Mouse (Mus musculus) stomach, embryonic 16.5 days (tissue): ENCODE results near the gene Slain2. TPM values are rescaled to one million over a fixed set of nuclear protein-coding genes. Genes with fewer than 3 reads are reported as not detected.
A peak's percentile ranks its signal among the peaks of the same experiment; 100 is the strongest.
"Not testable (repeated sequence)": the region's sequence is repeated elsewhere in the genome, so short reads cannot be mapped to it uniquely, and the experiment has no call there.

Experiments
- ATAC-seq: fragments of 200-750 bp; cut with Nextera tagmentation; 2 replicates; pipeline ENCODE4 v1.8.0; 2017; ENCODE audit warnings: moderate number of reproducible peaks, moderate TSS enrichment; ENCODE audit not compliant: insufficient read depth, low FRiP score
- H3K27ac ChIP-seq: fragments of 300-500 bp; sonication (generic); 2 replicates; pipeline ENCODE4 v1.5.1; 2014; ENCODE audit warnings: low read length
- H3K27me3 ChIP-seq: fragments of 300-500 bp; sonication (generic); 2 replicates; pipeline ENCODE4 v1.6.1; 2014; ENCODE audit warnings: low read length, control low read depth, mixed read lengths; ENCODE audit not compliant: control insufficient read depth, insufficient read depth
- H3K36me3 ChIP-seq: fragments of 300-500 bp; sonication (generic); 2 replicates; pipeline ENCODE4 v1.6.1; 2014; ENCODE audit warnings: low read length; ENCODE audit not compliant: control insufficient read depth, insufficient read depth
- H3K4me1 ChIP-seq: fragments of 300-500 bp; sonication (generic); 2 replicates; pipeline ENCODE4 v1.6.1; 2014; ENCODE audit warnings: low read length, control low read depth, mixed read lengths; ENCODE audit not compliant: control insufficient read depth, insufficient read depth
- H3K4me2 ChIP-seq: fragments of 300-500 bp; sonication (generic); 2 replicates; pipeline ENCODE4 v1.6.1; 2014; ENCODE audit warnings: low read depth, low read length, mixed read lengths
- H3K4me3 ChIP-seq: fragments of 300-500 bp; sonication (generic); replicated peaks from 2 replicates; pipeline ENCODE4 v1.5.1; 2014; ENCODE audit warnings: mild to moderate bottlenecking, low read length
- H3K9ac ChIP-seq: fragments of 300-500 bp; sonication (generic); 2 replicates; pipeline ENCODE4 v1.6.1; 2014; ENCODE audit warnings: low read length
- H3K9me3 ChIP-seq: fragments of 300-500 bp; sonication (generic); replicated peaks from 2 replicates; pipeline ENCODE4 v1.6.1; 2016; ENCODE audit warnings: low read length, control low read depth; ENCODE audit not compliant: control insufficient read depth
- WGBS: fragments of 180-500 bp; shearing (Covaris S2); extraction: QIAGEN DNeasy Blood & Tissue Kit; methylation state at CpG from one replicate; pipeline ENCODE4 v1.1.7; 2014; 5-methylcytosine and 5-hydroxymethylcytosine counted together
- polyA plus RNA-seq: library from polyadenylated mRNA; unstranded; fragments of >200 nt; fragmentation: Nextera tagmentation; extraction: Ambion mirVana; gene quantifications from 2 replicates; pipeline ENCODE4 v1.2.1, GENCODE M21; 2015

Gene Slain2
- polyA plus RNA-seq, 1 experiment from 2014 or later: 11.6 TPM

- no peak overlapping the region for H3K9ac ChIP-seq
- H3K9me3 ChIP-seq: no peaks in the 10 kb centered on the region
- no peak overlapping the region for H3K4me2 ChIP-seq
- ATAC-seq: no peak
- no peak overlapping the region for H3K27ac ChIP-seq
- no peaks in the 10 kb centered on the region for H3K36me3 ChIP-seq
- H3K4me3 ChIP-seq: no peak overlapping the region
- no peaks in the 10 kb centered on the region for H3K27me3 ChIP-seq
- WGBS: 72% methylated on average over 7 of the region's 7 CpGs
- no peaks in the 10 kb centered on the region; the same call in 1 of the 2 replicates for H3K4me1 ChIP-seq
These were observed 73.7 kb downstream of the Slain2 start for GRCm38 (mm10) chr5:72987786-72988185.

- Histone ChIP-seq H3K36me3 (no peaks in the 10 kb centered on the region), H3K4me3 (no peak overlapping the region), H3K27ac (no peak overlapping the region), H3K9ac (no peak overlapping the region), H3K4me1 (no peaks in the 10 kb centered on the region), H3K27me3 (no peaks in the 10 kb centered on the region), H3K9me3 (no peaks in the 10 kb centered on the region), H3K4me2 (no peak overlapping the region)
- 65% methylated on average over 8 of the region's 8 CpGs for WGBS
- no peak for ATAC-seq
These were observed 75.7 kb downstream of the Slain2 start for GRCm38 (mm10) chr5:72989756-72990155.

GRCm38 (mm10) chr5:72992474-72992873 lies 78.4 kb downstream of the Slain2 start:
- ATAC-seq: no peak
- Histone ChIP-seq H3K4me2 (no peak overlapping the region), H3K9ac (no peak overlapping the region), H3K4me1 (no peaks in the 10 kb centered on the region), H3K4me3 (no peak overlapping the region), H3K27ac (no peak overlapping the region), H3K36me3 (no peaks in the 10 kb centered on the region), H3K27me3 (no peaks in the 10 kb centered on the region), H3K9me3 (no peaks in the 10 kb centered on the region)
- 74% methylated on average over 1 of the region's 1 CpGs for WGBS

- no peaks in the 10 kb centered on the region for H3K36me3 ChIP-seq
- H3K27ac ChIP-seq: no peak overlapping the region
- H3K4me3 ChIP-seq: no peak overlapping the region
- no peak for ATAC-seq
- WGBS: 69% methylated on average over 8 of the region's 8 CpGs
- no peak overlapping the region for H3K9ac ChIP-seq
- no peaks in the 10 kb centered on the region for H3K27me3 ChIP-seq
- no peaks in the 10 kb centered on the region for H3K4me1 ChIP-seq
- H3K4me2 ChIP-seq: no peak overlapping the region
- H3K9me3 ChIP-seq: no peaks in the 10 kb centered on the region
These were observed 80.3 kb downstream of the Slain2 start for GRCm38 (mm10) chr5:72994424-72994823.

GRCm38 (mm10) chr5:72994928-72995327 lies 80.8 kb downstream of the Slain2 start:
- Histone ChIP-seq H3K36me3 (no peaks in the 10 kb centered on the region), H3K4me1 (no peaks in the 10 kb centered on the region), H3K27ac (no peak overlapping the region), H3K4me3 (no peak overlapping the region), H3K27me3 (no peaks in the 10 kb centered on the region), H3K9ac (no peak overlapping the region), H3K4me2 (no peak overlapping the region), H3K9me3 (no peaks in the 10 kb centered on the region)
- WGBS: 53% methylated on average over 2 of the region's 2 CpGs
- no peak for ATAC-seq

GRCm38 (mm10) chr5:72995379-72995778 lies 81.3 kb downstream of the Slain2 start:
- WGBS: 43% methylated on average over 10 of the region's 10 CpGs
- no peak for ATAC-seq
- Histone ChIP-seq H3K9me3 (no peaks in the 10 kb centered on the region), H3K4me1 (no peaks in the 10 kb centered on the region), H3K36me3 (no peaks in the 10 kb centered on the region), H3K27ac (no peak overlapping the region), H3K4me3 (no peak overlapping the region), H3K27me3 (no peaks in the 10 kb centered on the region), H3K4me2 (no peak overlapping the region), H3K9ac (no peak overlapping the region)

GRCm38 (mm10) chr5:72998546-72998945 lies 84.4 kb downstream of the Slain2 start:
- not testable (repeated sequence) for ATAC-seq

GRCm38 (mm10) chr5:73004046-73004445 lies 89.9 kb downstream of the Slain2 start:
- Histone ChIP-seq H3K4me1 (no peaks in the 10 kb centered on the region), H3K4me3 (no peak overlapping the region), H3K9ac (no peak overlapping the region), H3K27ac (no peak overlapping the region), H3K36me3 (no peaks in the 10 kb centered on the region), H3K9me3 (no peaks in the 10 kb centered on the region), H3K4me2 (no peak overlapping the region), H3K27me3 (peaks cover 23% of the 10 kb centered on the region)
- 78% methylated on average over 5 of the region's 5 CpGs for WGBS
- ATAC-seq: no peak

More at GRCm38 (mm10) chr5:72998546-72998945, 84.4 kb downstream of the Slain2 start:
- not testable (repeated sequence) for H3K9ac ChIP-seq, H3K27ac ChIP-seq, H3K4me1 ChIP-seq, H3K36me3 ChIP-seq, H3K27me3 ChIP-seq, H3K9me3 ChIP-seq, H3K4me3 ChIP-seq, H3K4me2 ChIP-seq
- 83% methylated on average over 1 of the region's 1 CpGs for WGBS

- H3K9me3 ChIP-seq: no peaks in the 10 kb centered on the region
- peaks cover 23% of the 10 kb centered on the region for H3K27me3 ChIP-seq
- peak; percentile 77 for ATAC-seq
- peak within 1 kb of the TSS; percentile 58 for H3K9ac ChIP-seq
- WGBS: 6% methylated on average over 60 of the region's 65 CpGs
- H3K4me1 ChIP-seq: no peaks in the 10 kb centered on the region
- peak within 1 kb of the TSS; percentile 40 for H3K4me3 ChIP-seq
- H3K4me2 ChIP-seq: peak within 1 kb of the TSS; percentile 61
- H3K27ac ChIP-seq: no peak within 1 kb of the TSS
- no peaks in the 10 kb centered on the region for H3K36me3 ChIP-seq
These were observed 92.9 kb downstream of the Slain2 start, which contains the start of gene Slc10a4 for GRCm38 (mm10) chr5:73006784-73007581. Slc10a4 (plus strand) TSS chr5:73006883.
